Mouse (Mus musculus) brain, embryonic 18.5 days (tissue): ENCODE results near the gene Zxdb.
A peak's percentile ranks its signal among the peaks of the same experiment; 100 is the strongest.
"Not testable (repeated sequence)": the region's sequence is repeated elsewhere in the genome, so short reads cannot be mapped to it uniquely, and the experiment has no call there.

ENCODE experiments used
- DNase-seq: peaks from one replicate; pipeline ENCODE4 v3.0.0-alpha.2; 2012; ENCODE audit warnings: low read depth, low spot score

Zxdb gene

GRCm38 (mm10) chrX:94724192-94724971 is at the start of gene Zxdb:
Gene Zxdb, plus strand, starts transcription at chrX:94724569.
- DNase-seq = not testable (repeated sequence)

- peak; percentile 3 for DNase-seq
Measured at GRCm38 (mm10) chrX:94674977-94675376, 49.4 kb upstream of the Zxdb start.

GRCm38 (mm10) chrX:94681581-94681980 is 42.8 kb upstream of the Zxdb start:
- DNase-seq = not testable (repeated sequence)

GRCm38 (mm10) chrX:94689593-94689992 is 34.8 kb upstream of the Zxdb start:
- not testable (repeated sequence) for DNase-seq

GRCm38 (mm10) chrX:94706676-94707075 is 17.7 kb upstream of the Zxdb start:
- DNase-seq = not testable (repeated sequence)

- not testable (repeated sequence) for DNase-seq
Measured at GRCm38 (mm10) chrX:94709752-94710151, 14.6 kb upstream of the Zxdb start.

- DNase-seq = not testable (repeated sequence)
Measured at GRCm38 (mm10) chrX:94724972-94725569, 702 bp downstream of the Zxdb start.

GRCm38 (mm10) chrX:94725627-94726083 is 1.3 kb downstream of the Zxdb start:
- not testable (repeated sequence) for DNase-seq

- DNase-seq = no peak
Measured at GRCm38 (mm10) chrX:94731596-94731995, 7.2 kb downstream of the Zxdb start.

- no peak for DNase-seq
Measured at GRCm38 (mm10) chrX:94753733-94754132, 29.4 kb downstream of the Zxdb start.

- DNase-seq = no peak
Measured at GRCm38 (mm10) chrX:94759959-94760358, 35.6 kb downstream of the Zxdb start.

GRCm38 (mm10) chrX:94773876-94774275 is 49.5 kb downstream of the Zxdb start:
- no peak for DNase-seq
